Mouse (Mus musculus) adrenal gland, adult 18-20 months (tissue): ENCODE results near the gene Rassf4. TPM values are rescaled to one million over a fixed set of nuclear protein-coding genes. Genes with fewer than 3 reads are reported as not detected.

Experiments used
- DNase-seq, 2 experiments: peaks; one replicate each; pipeline ENCODE4 v3.0.0; 2021 to 2022; ENCODE audit warnings: low spot score in 2 of 2
- total RNA-seq, 2 experiments: library from RNA; stranded (reverse); gene quantifications; 1 replicate in 1 of 2; 2 replicates in 1 of 2; pipeline ENCODE4 v1.2.3; 2021

The Rassf4 gene
- total RNA-seq, 2 experiments from 2014 or later: 3.6 to 5.4 TPM

DNA sequence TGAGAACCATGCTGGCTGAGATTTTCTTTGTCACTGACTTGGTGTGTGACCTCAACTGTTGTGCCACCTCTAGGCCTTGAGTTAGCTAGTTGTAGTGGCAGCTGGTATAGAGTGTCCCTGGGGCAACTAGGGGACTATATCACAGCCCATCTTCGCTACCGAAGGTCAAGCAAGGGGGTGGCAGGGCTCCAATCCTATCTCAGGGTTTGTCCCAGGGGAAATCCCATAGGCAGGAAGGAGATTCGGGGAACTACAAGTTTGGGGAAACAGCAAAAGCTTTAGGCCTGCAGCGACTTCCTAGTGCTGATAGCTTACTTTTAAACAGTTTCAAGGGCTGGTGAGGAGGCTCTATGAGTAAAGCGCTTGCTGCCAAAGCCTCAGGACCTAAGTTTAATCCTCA is 1.4 kb downstream of the Rassf4 start:
- no peak for DNase-seq

DNA sequence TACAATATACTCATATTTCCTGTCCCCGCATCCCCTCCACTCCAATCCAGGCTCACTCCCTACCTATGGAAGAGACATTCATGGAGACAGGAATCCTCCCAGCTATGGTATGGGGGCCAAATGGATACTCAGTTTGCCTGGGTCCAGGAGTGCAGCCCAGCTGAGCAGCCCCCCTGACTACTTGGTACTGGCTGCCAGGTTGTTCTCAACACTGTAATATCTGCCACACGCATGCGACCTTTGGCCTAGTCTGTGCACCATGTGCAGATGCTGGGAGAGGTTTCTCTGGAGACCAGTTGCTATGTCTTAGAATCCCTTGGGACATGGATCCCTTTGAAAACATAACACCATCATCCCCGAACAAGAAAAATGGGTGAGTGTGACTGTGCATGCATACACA is 2.0 kb downstream of the Rassf4 start:
- DNase-seq: no peak

- DNase-seq: no peak
Observed at GRCm38 (mm10) chr6:116671031-116671430, 2.7 kb downstream of the Rassf4 start.

- DNase-seq: no peak
Observed at GRCm38 (mm10) chr6:116670144-116670543, 3.6 kb downstream of the Rassf4 start.

DNA sequence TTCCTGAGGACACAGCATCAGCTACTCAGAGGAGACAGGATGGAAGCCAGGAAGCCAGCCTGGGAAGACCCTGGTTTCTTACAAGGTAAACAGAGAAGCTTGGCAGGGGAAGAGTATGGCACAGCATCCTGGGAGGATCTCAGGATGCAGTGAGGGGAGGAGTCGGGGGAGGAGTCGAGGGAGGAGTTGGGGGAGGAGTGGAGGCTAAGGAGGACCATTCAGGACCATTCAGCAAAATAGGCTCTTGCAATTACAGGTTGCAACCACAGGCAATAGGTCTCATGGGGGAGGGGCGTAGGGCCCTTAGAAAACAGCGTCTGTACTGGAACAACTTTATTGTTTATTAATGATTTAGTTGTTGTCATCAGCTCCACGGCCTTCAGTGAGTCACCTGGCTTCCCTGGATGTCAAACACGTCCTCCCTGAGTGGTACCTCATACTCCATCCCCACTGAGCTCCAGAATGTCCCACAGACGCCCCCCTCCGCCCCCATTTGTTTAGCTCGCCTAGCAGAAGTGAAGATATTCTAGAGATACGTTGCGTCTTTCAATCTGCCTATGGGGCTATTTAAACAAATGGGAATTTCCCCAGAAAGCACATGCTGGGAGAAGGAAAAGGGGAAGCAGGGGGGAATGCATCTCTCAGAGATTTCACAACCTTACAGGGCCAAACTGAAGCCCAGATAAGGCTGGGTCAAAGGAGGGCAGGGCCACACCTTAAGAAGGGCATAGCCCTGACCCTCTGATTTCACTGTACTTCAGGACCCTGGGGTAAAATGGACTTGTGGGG is 4.9 kb downstream of the Rassf4 start:
- DNase-seq: no peak

DNA sequence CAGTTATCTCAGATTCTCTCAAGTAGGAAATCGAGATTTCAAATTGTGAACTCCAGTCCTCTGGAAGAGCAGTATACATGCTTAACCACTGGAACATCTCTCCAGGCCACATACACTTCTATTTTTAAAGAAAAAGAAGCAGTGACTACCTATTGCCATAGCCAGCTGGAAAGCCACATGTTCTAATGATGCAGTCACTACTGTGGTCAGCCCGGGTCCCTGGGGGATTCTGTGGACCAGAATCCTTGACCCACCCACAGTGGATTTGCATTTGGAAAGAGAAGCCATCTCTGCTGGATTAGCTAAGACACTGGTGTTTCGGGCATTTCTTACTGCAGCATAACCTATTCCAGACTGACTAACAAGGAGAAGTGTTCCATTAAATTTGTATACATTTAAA is 6.4 kb downstream of the Rassf4 start:
- no peak for DNase-seq

GRCm38 (mm10) chr6:116666892-116667291 is 6.9 kb downstream of the Rassf4 start:
- DNase-seq: no peak

- DNase-seq: no peak
Observed at GRCm38 (mm10) chr6:116666085-116666750, 7.5 kb downstream of the Rassf4 start.

DNA sequence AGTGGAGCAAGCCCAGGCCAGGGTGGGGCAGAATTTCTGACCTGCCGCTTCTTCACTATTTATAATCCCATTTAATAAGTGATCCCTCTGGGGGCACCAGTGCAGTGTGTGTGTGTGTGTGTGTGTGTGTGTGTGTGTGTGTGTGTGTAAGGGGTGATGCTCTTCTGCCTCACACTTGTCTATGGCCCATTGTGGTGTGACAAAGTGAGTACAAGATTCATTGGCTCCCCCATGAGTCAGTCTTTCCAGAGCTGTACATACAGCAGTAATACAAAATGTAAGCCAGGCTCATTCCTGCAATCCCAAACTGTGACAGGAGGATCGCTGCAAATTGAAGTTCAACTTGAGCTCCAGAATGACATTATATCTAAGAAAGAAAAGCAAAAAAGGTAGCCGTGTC is 8.9 kb downstream of the Rassf4 start:
- no peak for DNase-seq

DNA sequence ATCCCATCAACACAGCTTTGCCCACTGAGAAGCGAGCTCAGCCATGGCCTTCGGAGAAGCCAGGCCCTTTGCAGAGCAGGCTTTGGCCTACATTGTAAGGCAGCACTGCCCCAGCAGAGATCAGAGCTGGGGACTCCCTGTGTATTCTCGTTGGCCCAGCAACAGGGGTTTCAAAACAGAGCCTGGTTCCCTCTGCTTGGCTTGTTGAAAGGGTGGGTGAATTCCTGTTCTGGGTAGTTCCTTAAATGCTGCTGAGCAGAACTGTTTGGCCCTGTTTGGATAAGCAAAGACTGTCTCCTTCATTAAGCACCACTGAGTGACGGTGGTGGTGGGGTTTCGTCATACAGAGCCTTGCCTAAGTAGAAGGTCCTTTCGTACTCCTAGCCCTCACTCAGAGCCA is 9.7 kb downstream of the Rassf4 start:
- DNase-seq: no peak

GRCm38 (mm10) chr6:116663364-116663763 is 10.4 kb downstream of the Rassf4 start:
- DNase-seq: no peak

- peak; percentile 43 to 48 for DNase-seq
Observed at GRCm38 (mm10) chr6:116653684-116654454, 19.9 kb downstream of the Rassf4 start.

- no peak for DNase-seq
Observed at GRCm38 (mm10) chr6:116653191-116653590, 20.6 kb downstream of the Rassf4 start.

- DNase-seq: peak in 1 of 2 experiments; percentile 41
Observed at GRCm38 (mm10) chr6:116651437-116652118, 22.2 kb downstream of the Rassf4 start.

GRCm38 (mm10) chr6:116650406-116650805 is 23.3 kb downstream of the Rassf4 start, which contains the start of gene Depp1:
Gene Depp1, plus strand, starts transcription at chr6:116650609.
- DNase-seq: peak; percentile 26 to 45

DNA sequence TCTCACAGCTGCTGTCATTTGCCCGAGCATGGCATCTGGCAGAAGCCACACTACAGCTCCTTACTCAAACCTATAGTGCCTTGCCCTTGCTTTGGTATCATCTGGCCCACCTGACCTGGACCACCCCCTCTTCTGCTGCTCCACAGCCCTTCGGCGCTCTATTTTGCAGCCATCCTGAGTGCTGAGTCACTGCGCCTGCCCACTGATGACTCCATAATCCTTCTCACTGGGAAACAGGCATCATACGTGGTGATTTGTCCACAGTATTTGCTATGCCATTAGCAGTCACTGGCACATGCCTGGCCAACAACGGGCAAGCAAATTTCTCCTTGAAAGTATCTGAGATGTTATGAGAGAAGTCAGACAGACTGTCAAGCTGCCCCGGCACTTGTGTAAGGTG is 23.9 kb downstream of the Rassf4 start:
- DNase-seq: no peak

GRCm38 (mm10) chr6:116647763-116648162 is 26.0 kb downstream of the Rassf4 start:
- DNase-seq: no peak

- no peak for DNase-seq
Observed at GRCm38 (mm10) chr6:116644335-116644734, 29.4 kb downstream of the Rassf4 start.

- no peak for DNase-seq
Observed at GRCm38 (mm10) chr6:116643881-116644280, 29.9 kb downstream of the Rassf4 start.

- DNase-seq: no peak
Observed at GRCm38 (mm10) chr6:116642942-116643341, 30.8 kb downstream of the Rassf4 start.

GRCm38 (mm10) chr6:116639663-116640062 is 34.1 kb downstream of the Rassf4 start:
- no peak for DNase-seq
